16 mouse cellular contexts compared by ENCODE assay signal in the genomic region with DNA sequence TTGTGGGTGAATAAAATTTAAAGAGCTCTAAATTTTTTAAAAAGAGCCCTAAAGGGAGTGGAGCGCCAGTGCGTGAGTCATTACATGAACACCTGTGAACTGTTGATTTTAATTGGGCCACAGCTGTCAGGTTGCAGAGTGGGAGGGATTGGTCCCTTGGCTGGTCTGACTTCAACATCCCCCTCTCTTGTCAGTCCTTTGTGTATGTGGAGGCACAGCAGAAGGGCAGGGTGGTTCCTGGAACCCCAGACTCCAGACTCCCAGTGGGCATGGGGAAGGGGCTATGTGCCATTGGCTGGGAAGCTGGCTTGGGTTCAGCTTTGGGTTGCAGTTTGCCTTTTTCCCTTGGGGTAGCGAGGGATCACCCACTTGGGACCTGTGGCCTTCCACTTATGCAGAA.
"Had no signal": no experiment of that assay in that cellular context is flagged by ENCODE, and none has a peak within 500 bp of the region (broad histone marks: within the 10 kb centered on the region; RNA-seq: fewer than 3 reads in every experiment).

No protein-coding gene starts in this region.

- H3K27me3 ChIP-seq: stomach, embryonic 15.5 days had no signal

- H3K4me2 ChIP-seq: liver, embryonic 13.5 days; midbrain, embryonic 11.5 days; stomach, embryonic 15.5 days had no signal

- H3K9ac ChIP-seq: liver, embryonic 13.5 days; stomach, embryonic 15.5 days had no signal

- H3K4me1 ChIP-seq: liver, embryonic 13.5 days; stomach, embryonic 15.5 days had no signal

- H3K36me3 ChIP-seq: liver, embryonic 13.5 days; stomach, embryonic 15.5 days had no signal

- DNase-seq: kidney, adult 9 months; kidney, postnatal 14 days; kidney, postnatal 4 days; left cerebral cortex, postnatal 4 days; liver, embryonic 13.5 days; lung, adult 2 months; lung, postnatal 14 days; midbrain, embryonic 14.5 days; retina, postnatal 1 day; right cerebral cortex, postnatal 25 days; spleen, adult 18-20 months; thymus, adult 2 months; thymus, postnatal 14 days; thymus, postnatal 4 days had no signal

- H3K9me3 ChIP-seq: liver, embryonic 13.5 days; stomach, embryonic 15.5 days had no signal

- H3K27ac ChIP-seq: liver, embryonic 13.5 days; stomach, embryonic 15.5 days had no signal

- H3K4me3 ChIP-seq: liver, embryonic 13.5 days; stomach, embryonic 15.5 days had no signal
